Mouse (Mus musculus) myocyte (in vitro differentiated cells): ENCODE measurements around the gene Krtcap2. TPM values are rescaled to one million over a fixed set of nuclear protein-coding genes. Genes with fewer than 3 reads are reported as not detected.

Experiments
- H3K27me3 ChIP-seq: one replicate; pipeline ENCODE4 v1.6.1; 2011; ENCODE audit not compliant: control insufficient read depth, insufficient read depth, insufficient read length
- H3K36me3 ChIP-seq: one replicate; pipeline ENCODE4 v1.6.1; 2011; ENCODE audit not compliant: control insufficient read depth, insufficient read depth
- H3K4me2 ChIP-seq: one replicate; pipeline ENCODE4 v1.6.1; 2011; ENCODE audit warnings: low read depth, control low read depth
- H3K4me3 ChIP-seq: one replicate; pipeline ENCODE4 v1.5.1; 2011; ENCODE audit warnings: mild to moderate bottlenecking, control low read depth, moderate library complexity
- H3K79me2 ChIP-seq: one replicate; pipeline ENCODE4 v1.6.1; 2011; ENCODE audit not compliant: control insufficient read depth, insufficient read depth
- H3ac ChIP-seq: one replicate; pipeline ENCODE4 v1.6.1; 2011; ENCODE audit not compliant: control insufficient read depth, insufficient read length
- CEBPB ChIP-seq: IDR thresholded peaks from 2 replicates; pipeline ENCODE4 v1.6.1; 2011; ENCODE audit warnings: mild to moderate bottlenecking, moderate library complexity; ENCODE audit not compliant: poor library complexity, insufficient read depth, severe bottlenecking
- E2F4 ChIP-seq: IDR thresholded peaks from one replicate; pipeline ENCODE4 v1.6.1; 2011; ENCODE audit warnings: mild to moderate bottlenecking, control low read depth, moderate library complexity; ENCODE audit not compliant: insufficient read depth
- MAX ChIP-seq: IDR thresholded peaks from one replicate; pipeline ENCODE4 v1.6.1; 2011; ENCODE audit warnings: low read depth, mild to moderate bottlenecking, control low read depth
- MYOD1 ChIP-seq, 3 experiments: IDR thresholded peaks; one replicate each; pipeline ENCODE4 v1.6.1; 2011; ENCODE audit warnings: control low read depth in 2 of 3, low read depth in 2 of 3, mild to moderate bottlenecking in 2 of 3, moderate library complexity in 1 of 3; ENCODE audit not compliant: insufficient read length in 2 of 3, control insufficient read depth in 1 of 3
- MYOG ChIP-seq, 3 experiments: IDR thresholded peaks; one replicate each; pipeline ENCODE4 v1.6.1; 2011; ENCODE audit warnings: control low read depth in 2 of 3, low read depth in 2 of 3, mild to moderate bottlenecking in 2 of 3; ENCODE audit not compliant: insufficient read length in 2 of 3, control insufficient read depth in 1 of 3, insufficient read depth in 1 of 3
- POLR2A ChIP-seq: IDR thresholded peaks from one replicate; pipeline ENCODE4 v1.6.1; 2011; ENCODE audit warnings: low read depth, mild to moderate bottlenecking, control low read depth, moderate library complexity; ENCODE audit not compliant: insufficient read length
- POLR2AphosphoS2 ChIP-seq: IDR thresholded peaks from one replicate; pipeline ENCODE4 v1.6.1; 2011; ENCODE audit warnings: low read depth, control low read depth; ENCODE audit not compliant: insufficient read length
- REST ChIP-seq: IDR thresholded peaks from one replicate; pipeline ENCODE4 v1.6.1; 2011; ENCODE audit warnings: mild to moderate bottlenecking, control low read depth, moderate library complexity; ENCODE audit not compliant: insufficient read depth, insufficient read length
- SRF ChIP-seq: IDR thresholded peaks from one replicate; pipeline ENCODE4 v1.6.1; 2011; ENCODE audit warnings: low read depth; ENCODE audit not compliant: control insufficient read depth, insufficient read length
- TCF12 ChIP-seq: IDR thresholded peaks from one replicate; pipeline ENCODE4 v1.6.1; 2011; ENCODE audit warnings: mild to moderate bottlenecking, control low read depth; ENCODE audit not compliant: poor library complexity, insufficient read depth, severe bottlenecking
- TCF3 ChIP-seq: IDR thresholded peaks from one replicate; pipeline ENCODE4 v1.6.1; 2011; ENCODE audit warnings: low read depth, control low read depth; ENCODE audit not compliant: insufficient read length
- USF1 ChIP-seq: IDR thresholded peaks from one replicate; pipeline ENCODE4 v1.6.1; 2011; ENCODE audit warnings: low read depth, mild to moderate bottlenecking, control low read depth, moderate library complexity
- polyA plus RNA-seq: library from polyadenylated mRNA; unstranded; fragments of >200 nt; fragmentation: generic; extraction: Trizol; gene quantifications from one replicate; pipeline ENCODE4 v1.2.1, GENCODE M21; 2012; ENCODE audit warnings: missing spikeins

The Krtcap2 gene
- polyA plus RNA-seq, 1 experiment: 371 TPM

DNA sequence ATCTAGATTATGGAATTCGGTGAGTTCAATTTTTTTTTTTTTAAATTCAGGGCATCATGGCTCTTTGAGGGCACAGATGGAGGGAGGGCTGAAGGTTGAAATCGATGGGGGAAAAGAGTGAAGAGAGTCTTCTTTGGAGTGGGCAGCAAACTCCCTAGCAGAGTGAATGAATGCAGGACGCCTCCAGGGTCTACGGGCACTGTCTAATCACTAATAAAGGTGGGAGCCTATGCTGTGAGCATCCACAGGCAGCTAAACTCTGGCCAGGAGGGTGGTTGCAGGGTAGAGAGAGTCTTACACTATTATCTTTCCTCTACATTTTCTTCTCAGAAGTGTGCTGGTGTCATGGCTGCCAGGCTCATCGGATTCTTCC, 42.6 kb upstream of the Krtcap2 start:
- TF ChIP-seq POLR2A (no peak), TCF3 (no peak), REST (no peak)
- Histone ChIP-seq H3K36me3 (peaks cover 8% of the 10 kb centered on the region), H3K4me3 (peak overlapping the region; percentile 29)

GRCm38 (mm10) chr3:89206079-89206478, 39.7 kb upstream of the Krtcap2 start:
- TF ChIP-seq TCF3: no peak
- no peak for TF ChIP-seq MAX
- TF ChIP-seq TCF12: no peak
- no peak for TF ChIP-seq CEBPB
- TF ChIP-seq REST: no peak
- TF ChIP-seq POLR2A: no peak
- TF ChIP-seq MYOD1 (IDR thresholded peaks at IDR 0.05; ENCODE audit: control insufficient read depth in 1 of 3, insufficient read length in 2 of 3, low read depth in 2 of 3): no peak
- TF ChIP-seq MYOG (IDR thresholded peaks at IDR 0.05; ENCODE audit: control insufficient read depth in 1 of 3, insufficient read depth in 1 of 3, insufficient read length in 2 of 3, low read depth in 2 of 3): no peak
- TF ChIP-seq E2F4: no peak
- TF ChIP-seq USF1: no peak
- no peak for TF ChIP-seq SRF
- no peak for TF ChIP-seq POLR2AphosphoS2
- no peak overlapping the region for H3K4me3 ChIP-seq
- H3K4me2 ChIP-seq: no peak overlapping the region
- H3K36me3 ChIP-seq: peaks cover 20% of the 10 kb centered on the region
- no peaks in the 10 kb centered on the region for H3K27me3 ChIP-seq
- H3K79me2 ChIP-seq: peaks cover 6% of the 10 kb centered on the region
- no peak overlapping the region for H3ac ChIP-seq

More for the DNA sequence above, 42.6 kb upstream of the Krtcap2 start:
- H3K79me2 ChIP-seq: peaks cover 6% of the 10 kb centered on the region
- no peak overlapping the region for H3ac ChIP-seq
- H3K27me3 ChIP-seq: no peaks in the 10 kb centered on the region
- H3K4me2 ChIP-seq: peak overlapping the region; percentile 93

DNA sequence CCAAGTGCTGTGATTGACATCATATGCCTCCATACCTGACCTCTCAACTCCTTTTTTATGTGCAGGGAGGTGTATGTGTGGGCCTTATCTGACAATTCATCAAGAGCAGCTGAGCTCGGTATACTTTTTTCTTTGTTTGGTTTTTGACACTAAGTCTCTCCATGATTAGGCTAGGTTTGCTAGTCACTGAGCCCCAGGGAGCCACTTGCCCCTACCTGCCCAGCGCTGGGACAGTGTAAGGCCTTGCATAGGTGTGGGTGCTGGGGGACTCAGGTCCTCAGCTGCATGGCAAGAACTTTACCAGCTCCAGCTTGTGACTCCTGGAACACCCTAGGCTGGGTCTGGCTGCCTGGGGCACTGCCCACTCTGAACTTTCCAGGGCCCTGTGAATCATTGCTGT, 39.1 kb upstream of the Krtcap2 start:
- Histone ChIP-seq H3K4me3 (no peak overlapping the region), H3K4me2 (no peak overlapping the region), H3K27me3 (no peaks in the 10 kb centered on the region), H3K79me2 (peaks cover 6% of the 10 kb centered on the region), H3ac (no peak overlapping the region), H3K36me3 (peaks cover 20% of the 10 kb centered on the region)
- TF ChIP-seq POLR2AphosphoS2 (peak; percentile 17), POLR2A (no peak), MYOD1 (IDR thresholded peaks at IDR 0.05; ENCODE audit: control insufficient read depth in 1 of 3, insufficient read length in 2 of 3, low read depth in 2 of 3) (no peak), TCF12 (no peak)

DNA sequence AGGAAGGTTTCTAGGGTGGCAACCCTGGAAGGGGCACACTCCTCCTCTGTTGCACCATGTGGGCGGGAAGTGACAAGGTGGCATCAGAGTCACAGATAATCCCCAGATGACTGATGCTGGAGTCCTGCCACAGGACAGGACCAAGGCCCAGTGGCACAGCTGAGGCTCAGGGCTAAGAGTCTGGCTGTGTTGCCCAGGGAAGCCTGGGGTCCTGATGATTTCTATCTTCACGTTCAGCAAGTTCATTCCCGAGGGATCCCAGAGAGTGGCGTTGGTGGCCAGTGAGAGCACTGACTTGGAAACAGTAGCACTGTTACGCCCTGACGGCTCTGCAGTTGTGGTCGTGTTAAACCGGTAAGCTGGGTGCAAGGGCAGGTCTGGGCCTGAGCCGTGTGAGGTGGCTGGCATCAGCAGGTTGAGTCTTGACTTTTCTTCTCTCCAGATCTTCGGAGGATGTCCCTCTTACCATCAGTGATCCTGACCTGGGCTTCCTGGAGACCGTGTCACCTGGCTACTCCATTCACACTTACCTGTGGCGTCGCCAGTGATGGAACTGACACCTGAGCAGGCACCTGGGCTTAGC, 37.6 kb upstream of the Krtcap2 start:
- no peak for TF ChIP-seq MAX
- no peak for TF ChIP-seq MYOD1 (IDR thresholded peaks at IDR 0.05; ENCODE audit: control insufficient read depth in 1 of 3, insufficient read length in 2 of 3, low read depth in 2 of 3)
- no peak for TF ChIP-seq CEBPB
- H3K79me2 ChIP-seq: peaks cover 12% of the 10 kb centered on the region
- H3K4me2 ChIP-seq: no peak overlapping the region
- no peaks in the 10 kb centered on the region for H3K27me3 ChIP-seq
- H3ac ChIP-seq: no peak overlapping the region
- no peak overlapping the region for H3K4me3 ChIP-seq
- H3K36me3 ChIP-seq: peaks cover 20% of the 10 kb centered on the region

DNA sequence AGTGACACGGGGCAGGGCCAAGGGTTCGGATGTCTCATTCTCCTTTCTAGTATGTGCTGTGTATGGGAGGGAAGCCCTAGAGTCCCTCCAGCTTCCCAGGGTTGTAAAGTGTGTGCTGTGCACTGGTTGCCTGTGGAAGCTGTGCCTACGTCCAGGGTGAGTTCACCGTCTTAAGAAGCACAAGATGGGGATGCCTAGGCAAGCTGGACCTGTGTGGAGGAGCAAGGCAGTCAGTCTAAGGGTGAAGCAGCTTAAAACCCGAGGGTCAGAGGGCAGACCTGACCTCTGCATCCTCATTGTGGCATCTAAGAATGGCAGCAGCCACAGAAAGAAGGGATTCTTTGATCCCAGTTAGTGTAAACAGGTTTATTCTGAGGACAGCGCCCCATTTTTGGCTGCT, 37.0 kb upstream of the Krtcap2 start:
- Histone ChIP-seq H3K4me2 (no peak overlapping the region), H3K36me3 (peaks cover 20% of the 10 kb centered on the region), H3K27me3 (no peaks in the 10 kb centered on the region), H3K4me3 (no peak overlapping the region), H3ac (no peak overlapping the region), H3K79me2 (peaks cover 12% of the 10 kb centered on the region)
- TF ChIP-seq MAX: no peak
- TF ChIP-seq REST: no peak
- no peak for TF ChIP-seq SRF
- no peak for TF ChIP-seq TCF12

- Histone ChIP-seq H3K27me3 (no peaks in the 10 kb centered on the region), H3K79me2 (peaks cover 12% of the 10 kb centered on the region), H3ac (no peak overlapping the region), H3K4me2 (no peak overlapping the region), H3K4me3 (no peak overlapping the region), H3K36me3 (peaks cover 20% of the 10 kb centered on the region)
- no peak for TF ChIP-seq CEBPB
- no peak for TF ChIP-seq USF1
- no peak for TF ChIP-seq POLR2AphosphoS2
- TF ChIP-seq POLR2A: no peak
- TF ChIP-seq MYOD1 (IDR thresholded peaks at IDR 0.05; ENCODE audit: control insufficient read depth in 1 of 3, insufficient read length in 2 of 3, low read depth in 2 of 3): no peak
- TF ChIP-seq SRF: no peak
These were observed 36.0 kb upstream of the Krtcap2 start for GRCm38 (mm10) chr3:89209731-89210130.
